Mouse (Mus musculus) ES-Bruce4 (cell line): ENCODE results near the gene Mrpl33. TPM values are rescaled to one million over a fixed set of nuclear protein-coding genes. Genes with fewer than 3 reads are reported as not detected.

Experiments
- H3K27ac ChIP-seq: 2 replicates; pipeline ENCODE4 v1.5.1; 2012; ENCODE audit warnings: low read length, inconsistent platforms; ENCODE audit not compliant: insufficient read depth
- H3K27me3 ChIP-seq: 2 replicates; pipeline ENCODE4 v1.6.1; 2012; ENCODE audit warnings: mild to moderate bottlenecking, low read length, inconsistent platforms; ENCODE audit not compliant: control insufficient read depth, poor library complexity, insufficient read depth, severe bottlenecking
- H3K36me3 ChIP-seq: 2 replicates; pipeline ENCODE4 v1.6.1; 2012; ENCODE audit warnings: inconsistent platforms, mild to moderate bottlenecking, low read length, moderate library complexity; ENCODE audit not compliant: control insufficient read depth, poor library complexity, insufficient read depth, severe bottlenecking
- H3K4me1 ChIP-seq: one replicate; pipeline ENCODE4 v1.8.1; 2011; ENCODE audit warnings: low read length; ENCODE audit not compliant: control insufficient read depth, insufficient read depth
- H3K4me3 ChIP-seq: 2 replicates; pipeline ENCODE4 v1.5.1; 2011; ENCODE audit warnings: low read depth, mild to moderate bottlenecking, low read length
- H3K9ac ChIP-seq: 2 replicates; pipeline ENCODE4 v1.6.1; 2012; ENCODE audit warnings: low read depth, mild to moderate bottlenecking, inconsistent platforms; ENCODE audit not compliant: poor library complexity, severe bottlenecking
- H3K9me3 ChIP-seq: replicated peaks from 2 replicates; pipeline ENCODE4 v1.6.1; 2012; ENCODE audit warnings: mild to moderate bottlenecking, low read length, inconsistent platforms; ENCODE audit not compliant: control insufficient read depth, poor library complexity, insufficient read depth, severe bottlenecking
- CTCF ChIP-seq: IDR thresholded peaks from one replicate; pipeline ENCODE4 v1.8.1; 2011; ENCODE audit warnings: low read depth, low read length
- EP300 ChIP-seq: IDR thresholded peaks from 2 replicates; pipeline ENCODE4 v1.6.1; 2011; ENCODE audit warnings: low read depth, low read length; ENCODE audit not compliant: insufficient read depth
- POLR2A ChIP-seq: IDR thresholded peaks from one replicate; pipeline ENCODE4 v1.8.1; 2011; ENCODE audit warnings: low read length; ENCODE audit not compliant: insufficient read depth
- polyA plus RNA-seq: library from polyadenylated mRNA; stranded (reverse); fragments of >200 nt; gene quantifications from 2 replicates; pipeline ENCODE4 v1.2.4, GENCODE M21; 2011; ENCODE audit warnings: low read depth; ENCODE audit not compliant: missing spikeins, insufficient read depth, insufficient read length

Mrpl33 gene
- polyA plus RNA-seq, 1 experiment = 161 TPM

GRCm38 (mm10) chr5:31706826-31707225, 110.1 kb downstream of the Mrpl33 start:
- Histone ChIP-seq H3K27ac (no peak overlapping the region), H3K9me3 (no peaks in the 10 kb centered on the region), H3K9ac (no peak overlapping the region), H3K36me3 (peaks cover 7% of the 10 kb centered on the region), H3K4me1 (no peaks in the 10 kb centered on the region), H3K27me3 (no peaks in the 10 kb centered on the region), H3K4me3 (no peak overlapping the region)
- TF ChIP-seq POLR2A (no peak), EP300 (no peak), CTCF (no peak)

GRCm38 (mm10) chr5:31709389-31709788, 112.7 kb downstream of the Mrpl33 start:
- no peaks in the 10 kb centered on the region; the same call in 1 of the 2 replicates for H3K36me3 ChIP-seq
- H3K4me1 ChIP-seq = no peaks in the 10 kb centered on the region
- H3K27ac ChIP-seq = no peak overlapping the region
- no peaks in the 10 kb centered on the region for H3K9me3 ChIP-seq
- TF ChIP-seq POLR2A (no peak), CTCF (peak; percentile 21)
- no peak overlapping the region for H3K9ac ChIP-seq
- no peaks in the 10 kb centered on the region for H3K27me3 ChIP-seq
- H3K4me3 ChIP-seq = no peak overlapping the region

- H3K9me3 ChIP-seq = no peaks in the 10 kb centered on the region
Measured at GRCm38 (mm10) chr5:31713280-31713711, 116.6 kb downstream of the Mrpl33 start.

GRCm38 (mm10) chr5:31713841-31714264, 117.1 kb downstream of the Mrpl33 start:
- no peaks in the 10 kb centered on the region for H3K27me3 ChIP-seq
- no peak overlapping the region for H3K27ac ChIP-seq

More at GRCm38 (mm10) chr5:31713280-31713711, 116.6 kb downstream of the Mrpl33 start:
- no peak overlapping the region for H3K9ac ChIP-seq
- no peak overlapping the region for H3K27ac ChIP-seq
- H3K27me3 ChIP-seq = no peaks in the 10 kb centered on the region
- H3K4me3 ChIP-seq = no peak overlapping the region
- no peaks in the 10 kb centered on the region for H3K4me1 ChIP-seq
- TF ChIP-seq EP300 = no peak
- TF ChIP-seq POLR2A = no peak
- TF ChIP-seq CTCF = no peak
- no peaks in the 10 kb centered on the region for H3K36me3 ChIP-seq

More at GRCm38 (mm10) chr5:31713841-31714264, 117.1 kb downstream of the Mrpl33 start:
- H3K4me3 ChIP-seq = no peak overlapping the region
- TF ChIP-seq CTCF = no peak
- TF ChIP-seq POLR2A = no peak
- TF ChIP-seq EP300 = no peak
- H3K36me3 ChIP-seq = no peaks in the 10 kb centered on the region
- H3K4me1 ChIP-seq = no peaks in the 10 kb centered on the region
- no peaks in the 10 kb centered on the region for H3K9me3 ChIP-seq
- H3K9ac ChIP-seq = no peak overlapping the region

Other genes with a start within 250 kb of the Mrpl33 start
- 53.8 and 55.9 TPM in 2 replicates for gene Zfp512, start 144.5 kb upstream of the Mrpl33 start, polyA plus RNA-seq
- 0.30 TPM in 1 of 2 replicates, not detected in the other for gene 4930548H24Rik, start 111.2 kb upstream of the Mrpl33 start, polyA plus RNA-seq
- gene Gpn1, start 102.2 kb upstream of the Mrpl33 start, polyA plus RNA-seq = 49.0 and 54.8 TPM in 2 replicates
- 46.4 and 62.4 TPM in 2 replicates for gene Slc4a1ap, start 69.9 kb upstream of the Mrpl33 start, polyA plus RNA-seq
- gene Supt7l, start 69.1 kb upstream of the Mrpl33 start, polyA plus RNA-seq = 16.9 and 19.3 TPM in 2 replicates
- 1.4 and 1.5 TPM in 2 replicates for gene Rbks, start 100.7 kb downstream of the Mrpl33 start, polyA plus RNA-seq
- 92.8 and 99.2 TPM in 2 replicates for gene Babam2, start 100.7 kb downstream of the Mrpl33 start, polyA plus RNA-seq